Mouse (Mus musculus): Measurements from ENCODE around the gene Fam19a5.

DNA sequence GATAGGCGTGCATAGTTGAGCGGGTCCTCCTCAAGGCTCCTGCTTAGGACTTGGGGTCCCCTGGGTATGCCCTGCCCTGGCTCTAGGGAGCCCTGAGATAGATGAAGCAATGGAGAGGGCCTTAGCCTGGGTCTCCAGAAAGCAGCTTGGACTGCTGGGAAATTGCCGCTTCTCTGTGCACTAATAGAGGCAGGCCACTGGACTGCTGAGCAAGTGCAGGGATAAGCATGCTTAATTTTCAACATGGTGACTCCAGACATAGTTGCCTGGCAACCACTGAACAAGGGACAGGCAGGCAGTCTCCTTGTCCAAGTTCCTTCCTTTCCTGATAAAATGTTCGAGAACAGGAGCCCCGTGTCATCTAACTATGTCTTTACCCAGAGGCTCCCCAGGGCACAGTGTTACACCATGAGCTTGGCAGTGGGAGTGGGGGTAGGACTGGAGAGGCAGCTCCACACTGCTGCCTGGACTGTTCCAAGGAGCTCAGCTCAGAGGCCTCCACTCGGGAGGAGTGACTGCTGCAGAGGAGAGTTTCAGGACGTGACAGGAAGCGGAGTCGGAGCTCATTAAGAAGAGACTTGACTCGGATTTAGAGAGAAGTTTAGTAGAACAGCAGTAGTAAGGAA lies 142.4 kb downstream of the Fam19a5 start:
- TF ChIP-seq CTCF (IDR thresholded peaks at IDR 0.05; ENCODE audit: low read depth) (no peak), EP300 (optimal IDR thresholded peaks at IDR 0.05) (no peak)
